Mouse (Mus musculus) cerebellum, postnatal 10 days (tissue): ENCODE results near the gene Zkscan3.

ENCODE experiments used
- DNase-seq, 2 experiments: peaks; one replicate each; pipeline ENCODE4 v3.0.0; 2021; ENCODE audit warnings: mixed read lengths in 2 of 2

Gene Zkscan3

GRCm38 (mm10) chr13:21402287-21402846 is at the start of gene Zkscan3:
Zkscan3 (minus strand) TSS chr13:21402755.
- peak; percentile 94 for DNase-seq

- DNase-seq: no peak
Measured at GRCm38 (mm10) chr13:21447856-21448614, 45.5 kb upstream of the Zkscan3 start.

- DNase-seq: no peak
Measured at GRCm38 (mm10) chr13:21446796-21447195, 44.2 kb upstream of the Zkscan3 start.

DNA sequence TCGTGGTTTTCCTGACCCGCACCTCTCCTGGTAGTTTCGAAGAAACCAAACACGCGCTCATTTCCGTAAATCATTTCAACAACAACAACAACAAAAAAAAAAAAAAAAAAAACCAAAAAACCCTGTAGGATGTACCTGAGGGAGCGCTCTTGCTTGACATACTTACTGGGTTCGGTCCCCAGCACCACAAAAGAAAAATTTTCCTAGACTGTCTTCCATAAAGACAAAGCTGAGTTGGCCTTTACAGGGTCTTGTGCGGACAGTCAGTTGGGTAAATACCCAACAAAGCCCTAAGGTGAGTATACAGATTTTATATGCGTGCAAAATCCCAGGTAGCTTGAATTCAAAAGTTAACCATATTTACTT is 38.6 kb upstream of the Zkscan3 start:
- DNase-seq: no peak

DNA sequence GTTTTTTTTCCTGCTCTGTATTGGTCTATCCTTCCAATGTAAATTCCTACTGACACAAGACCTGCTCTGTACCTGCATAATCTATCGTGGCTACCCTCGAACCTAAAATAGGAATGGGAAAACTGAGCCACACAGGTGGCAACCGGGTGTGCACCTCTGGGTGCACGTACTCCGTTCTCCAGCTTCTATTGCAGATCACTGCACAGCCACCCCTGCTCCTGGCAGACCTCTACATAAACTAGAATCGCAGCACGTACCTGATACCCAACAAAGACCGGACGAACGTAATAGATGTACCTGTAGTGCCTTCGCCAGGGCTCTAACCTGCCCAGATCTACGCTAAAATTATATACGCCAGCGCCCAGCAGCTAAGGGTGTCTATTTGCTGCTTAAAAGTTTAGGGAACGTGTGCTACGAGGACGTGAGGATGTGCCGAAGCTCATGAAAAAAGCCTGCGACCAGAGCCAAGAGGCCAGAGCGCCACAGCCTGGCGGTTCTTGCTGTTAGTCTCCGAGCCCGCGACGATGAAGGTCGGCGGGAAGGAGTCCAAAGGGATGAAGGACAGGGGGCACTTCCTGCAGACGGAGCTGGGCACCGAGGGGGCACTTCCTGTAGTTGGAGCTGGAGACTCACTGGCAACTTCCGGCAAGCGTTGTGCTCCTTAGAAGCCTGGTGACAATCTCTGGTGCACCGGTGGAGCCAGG is 38.1 kb upstream of the Zkscan3 start, which contains the start of gene Pgbd1:
TSS of gene Pgbd1 (minus strand) at position 556 of the 704 bp plus-strand sequence.
- peak; percentile 93 to 94 for DNase-seq

- no peak for DNase-seq
Measured at GRCm38 (mm10) chr13:21435476-21435875, 32.9 kb upstream of the Zkscan3 start.

DNA sequence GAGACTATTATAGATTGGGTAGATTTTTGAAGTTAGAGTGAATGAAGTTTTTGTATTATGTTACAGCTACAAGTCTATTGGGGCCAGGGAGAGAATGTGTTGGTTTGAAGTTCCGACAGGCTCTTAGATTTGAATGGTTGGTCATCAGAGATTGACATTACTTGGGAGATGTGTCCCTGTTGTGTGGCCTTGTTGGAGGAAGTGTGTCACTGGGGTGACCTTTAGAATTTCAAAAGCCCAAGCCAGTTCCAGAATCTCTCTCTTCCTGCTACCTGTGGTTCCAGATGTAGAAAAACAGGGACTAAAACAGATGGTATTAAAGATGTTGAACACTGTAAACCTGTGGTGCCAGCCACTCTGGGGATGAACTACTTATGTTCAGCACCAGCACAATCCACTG is 25.1 kb upstream of the Zkscan3 start:
- no peak for DNase-seq

DNA sequence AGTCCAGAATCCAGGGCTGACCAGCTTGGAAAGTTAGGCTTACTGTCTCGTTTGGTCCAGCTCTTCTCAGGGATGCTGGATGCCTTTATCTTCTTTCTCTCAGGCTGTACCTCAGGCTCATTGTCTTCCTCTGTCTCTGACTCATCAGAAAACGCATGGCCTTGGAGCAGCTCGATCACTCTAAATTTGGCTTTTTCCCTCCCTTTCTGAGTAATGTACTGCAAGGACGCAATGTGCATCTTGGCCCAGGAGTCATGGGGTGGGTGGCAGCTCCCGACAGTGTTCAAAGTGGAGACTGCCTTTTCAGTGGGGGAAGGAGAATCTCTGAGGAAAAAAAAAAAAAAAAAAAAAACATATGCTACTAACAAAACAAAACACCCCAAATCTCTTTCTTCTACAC is 20.7 kb upstream of the Zkscan3 start:
- DNase-seq: no peak

GRCm38 (mm10) chr13:21418865-21419264 is 16.3 kb upstream of the Zkscan3 start:
- DNase-seq: no peak

GRCm38 (mm10) chr13:21417298-21418010 is 14.9 kb upstream of the Zkscan3 start:
- DNase-seq: no peak

GRCm38 (mm10) chr13:21415750-21416149 is 13.2 kb upstream of the Zkscan3 start:
- DNase-seq: no peak

DNA sequence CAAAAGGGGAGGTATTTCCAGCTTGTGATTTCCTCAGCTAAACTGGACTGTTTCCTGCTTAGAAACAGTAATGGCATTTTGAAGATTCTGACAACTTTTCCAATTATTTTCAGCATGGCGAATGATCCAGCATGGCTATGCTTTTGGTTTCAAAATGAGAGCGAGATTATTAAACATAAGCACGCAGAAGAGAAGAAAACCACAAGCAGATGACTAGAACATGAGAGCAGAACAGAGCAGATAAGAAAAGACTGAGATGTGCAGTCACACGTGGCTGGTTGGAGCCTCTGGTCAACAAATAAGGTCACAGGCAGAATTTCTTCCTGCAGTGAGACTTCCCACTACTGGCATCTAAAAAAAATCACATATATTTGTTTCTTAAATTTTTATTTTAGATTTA is 12.7 kb upstream of the Zkscan3 start:
- no peak for DNase-seq

DNA sequence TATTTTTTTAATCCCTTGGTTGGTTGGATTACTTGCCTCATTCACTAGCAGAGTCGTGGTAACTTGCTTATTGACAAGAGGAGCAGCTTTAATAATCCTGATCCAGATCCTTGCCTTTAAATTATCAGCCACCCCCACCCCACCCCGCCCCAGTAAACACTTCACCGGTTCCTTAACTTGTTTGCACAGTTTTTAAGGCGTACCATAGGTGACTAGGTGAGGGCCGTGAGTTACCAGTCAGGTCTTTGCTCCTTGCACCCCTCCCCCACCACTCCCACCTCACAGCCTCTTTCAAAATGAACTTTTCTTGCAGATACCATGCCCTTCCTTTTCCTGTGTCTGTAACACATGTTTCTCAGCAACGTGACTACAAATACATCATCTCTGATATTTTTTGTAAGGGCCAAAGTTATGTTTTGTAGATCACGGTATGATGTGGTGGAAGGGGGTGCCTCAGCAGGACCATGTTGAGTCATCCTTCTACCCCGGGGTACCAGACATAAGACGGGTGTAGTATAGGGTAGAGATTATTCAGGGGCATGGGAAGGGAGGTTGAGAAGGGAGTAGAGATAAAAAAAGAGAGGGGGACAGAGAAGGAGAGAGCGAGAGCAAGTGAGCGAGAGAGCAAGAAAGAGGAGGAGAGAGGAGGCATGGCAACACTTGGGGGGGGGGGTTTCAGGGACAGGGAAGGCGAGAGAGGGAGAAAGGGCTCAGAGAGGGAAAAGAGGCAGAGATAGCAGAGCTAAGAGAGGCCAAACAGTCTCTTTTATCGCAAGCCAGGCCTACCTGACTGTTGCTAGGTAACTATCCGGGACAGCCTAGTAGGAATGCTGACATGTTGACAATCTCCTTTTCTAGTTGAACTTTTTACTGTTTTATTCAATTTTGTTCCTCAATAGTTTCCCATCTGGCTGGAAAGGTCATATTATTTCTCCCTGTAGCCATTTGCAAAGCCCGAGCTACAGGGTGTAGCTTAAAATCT is 12.0 kb upstream of the Zkscan3 start:
- no peak for DNase-seq

GRCm38 (mm10) chr13:21408805-21409459 is 6.4 kb upstream of the Zkscan3 start:
- peak in 1 of 2 experiments; percentile 17 for DNase-seq

DNA sequence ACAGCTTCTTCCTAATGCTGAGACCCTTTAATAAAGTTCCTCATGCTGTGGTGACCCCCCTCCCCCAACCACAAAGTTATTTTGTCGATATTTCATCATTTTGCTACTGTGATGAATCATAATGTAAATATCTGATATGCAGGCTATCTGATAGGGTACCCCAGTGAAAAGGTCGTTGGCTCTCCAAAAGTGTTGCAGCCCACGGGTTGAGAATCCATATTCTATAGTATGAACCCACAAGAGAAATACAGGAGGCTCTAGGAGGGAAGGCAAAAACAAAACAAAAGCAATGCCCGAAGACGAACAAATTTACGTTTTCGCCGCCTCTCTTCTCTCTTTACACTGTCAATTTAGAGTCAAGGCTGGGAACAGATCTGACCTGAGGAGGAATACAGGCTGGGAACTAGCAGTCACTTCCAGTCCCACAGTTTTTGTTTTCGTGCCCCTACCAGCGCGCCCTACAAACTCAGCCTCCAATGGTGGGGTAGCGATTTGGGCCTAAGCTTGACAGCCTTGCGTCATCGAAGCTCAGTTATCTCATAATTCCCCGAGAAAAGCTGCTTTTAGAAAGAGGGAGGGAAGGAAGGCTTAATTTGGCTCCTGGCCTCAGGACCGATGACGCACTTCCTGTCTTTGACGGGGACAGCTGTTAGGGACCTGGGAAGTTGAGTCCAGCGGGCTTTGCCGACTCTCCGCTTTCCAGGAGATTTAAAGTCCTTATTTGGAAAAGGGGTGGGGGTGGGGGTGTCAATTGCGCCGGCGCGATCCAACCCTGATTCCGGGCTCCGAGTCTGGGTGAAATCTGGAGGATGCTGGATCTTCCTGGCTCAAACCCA is 5.6 kb upstream of the Zkscan3 start:
- DNase-seq: peak; percentile 89 to 90

GRCm38 (mm10) chr13:21407341-21407740 is 4.8 kb upstream of the Zkscan3 start:
- no peak for DNase-seq

GRCm38 (mm10) chr13:21402848-21403247 is 293 bp upstream of the Zkscan3 start:
- DNase-seq: no peak

- peak in 1 of 2 experiments; percentile 16 for DNase-seq
Measured at GRCm38 (mm10) chr13:21401636-21402286, 794 bp downstream of the Zkscan3 start.

- no peak for DNase-seq
Measured at GRCm38 (mm10) chr13:21401166-21401565, 1.4 kb downstream of the Zkscan3 start.

DNA sequence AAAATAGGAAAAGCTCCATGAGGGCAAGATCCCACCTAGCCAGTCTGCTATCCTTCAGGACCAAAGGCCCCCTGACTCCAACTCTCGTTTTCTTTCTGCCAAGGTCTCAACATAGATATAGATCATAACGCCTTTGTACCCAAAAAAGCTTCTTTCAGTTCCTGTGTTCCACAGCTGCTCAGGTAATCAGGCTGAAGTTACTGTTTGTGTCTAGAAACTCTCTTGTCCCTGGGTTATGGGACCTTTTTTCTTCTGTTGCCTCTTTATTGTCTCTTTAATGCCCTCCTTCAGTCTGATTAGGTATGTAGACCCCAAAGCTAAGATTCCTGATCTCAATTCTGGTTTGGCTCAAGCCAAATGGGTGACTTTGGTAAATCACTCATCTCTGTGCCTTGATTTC is 5.1 kb downstream of the Zkscan3 start:
- DNase-seq: no peak
